ENCODE assay signal across 16 mouse cellular contexts in the genomic region with DNA sequence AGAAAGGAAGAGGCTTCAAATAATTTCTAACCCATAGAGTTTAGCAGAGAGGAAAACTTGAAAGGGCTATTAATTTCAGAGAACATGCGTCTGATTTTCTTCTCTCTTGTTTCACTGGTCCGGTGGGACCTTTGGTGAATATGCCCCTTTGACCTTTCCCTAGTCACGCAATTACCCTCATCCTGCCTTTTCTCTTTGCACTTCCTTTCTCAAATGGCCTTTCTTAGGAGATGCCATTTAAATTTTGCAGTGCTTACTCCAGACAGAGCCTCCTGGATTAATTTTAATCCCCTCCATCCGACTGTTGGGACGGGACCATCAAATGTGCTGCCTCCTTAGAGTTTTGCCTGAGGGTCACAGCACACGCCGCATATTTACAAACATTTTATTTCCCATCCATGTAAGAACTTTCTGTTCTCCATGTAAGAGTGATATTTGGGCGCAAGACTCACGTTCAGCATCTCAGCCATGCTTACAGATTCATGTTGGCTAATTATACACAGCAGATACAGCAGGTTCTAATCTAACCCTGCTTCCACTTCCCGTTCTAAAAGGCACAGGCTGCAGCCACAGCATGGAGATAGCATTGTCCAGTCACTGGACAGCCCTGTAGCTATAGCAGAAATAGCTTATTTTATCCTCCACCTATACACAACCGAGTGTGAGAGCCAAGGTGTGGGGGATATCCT.
A peak's percentile ranks its signal among the peaks of the same experiment; 100 is the strongest.
DNase-seq lines count a peak whose midpoint lies in the region; ATAC-seq and TF ChIP-seq lines count a peak whose summit lies in the region.
"Had no signal": no experiment of that assay in that cellular context is flagged by ENCODE, and none has a peak within 500 bp of the region (broad histone marks: within the 10 kb centered on the region; RNA-seq: fewer than 3 reads in every experiment).

No protein-coding gene starts in this region.

- peak overlapping the region; percentile 80 for H3K27ac ChIP-seq in layer of hippocampus, adult 2 months
- peak overlapping the region; percentile 85 for H3K27ac ChIP-seq in limb, embryonic 10.5 days
- no peak overlapping the region for H3K27ac ChIP-seq in midbrain, embryonic 16.5 days (ENCODE audit: low read length)
- H3K27ac ChIP-seq: embryonic facial prominence, embryonic 12.5 days; intestine, embryonic 15.5 days; kidney, postnatal 0 days; limb, embryonic 15.5 days had no signal

- H3K4me3 ChIP-seq in layer of hippocampus, adult 2 months, result no peak overlapping the region
- H3K4me3 ChIP-seq in limb, embryonic 10.5 days, result peak overlapping the region; percentile 17; the same call in 1 of the 2 replicates
- no peak overlapping the region for H3K4me3 ChIP-seq in midbrain, embryonic 16.5 days (ENCODE audit: low read depth, low read length)
- H3K4me3 ChIP-seq: embryonic facial prominence, embryonic 12.5 days; intestine, embryonic 15.5 days; limb, embryonic 15.5 days had no signal

- 13% methylated on average over 11 of the region's 11 CpGs for WGBS in limb, embryonic 10.5 days
- 13% methylated on average over 11 of the region's 11 CpGs for WGBS in midbrain, embryonic 16.5 days

- H3K4me2 ChIP-seq in midbrain, embryonic 16.5 days (ENCODE audit: low read length), result no peak overlapping the region
- H3K4me2 ChIP-seq: embryonic facial prominence, embryonic 12.5 days; intestine, embryonic 15.5 days; limb, embryonic 15.5 days had no signal

- peak; percentile 39; the same call in 1 of the 2 replicates for ATAC-seq in midbrain, embryonic 16.5 days
- ATAC-seq: CD4-positive, CD25-positive, alpha-beta regulatory T cell, adult 4 months; intestine, embryonic 15.5 days had no signal

- no peaks in the 10 kb centered on the region for H3K9me3 ChIP-seq in limb, embryonic 10.5 days (replicated peaks)
- H3K9me3 ChIP-seq in midbrain, embryonic 16.5 days (replicated peaks; ENCODE audit: control insufficient read depth, low read length, poor library complexity, severe bottlenecking), result no peaks in the 10 kb centered on the region
- H3K9me3 ChIP-seq: embryonic facial prominence, embryonic 12.5 days; intestine, embryonic 15.5 days; limb, embryonic 15.5 days had no signal

- no peaks in the 10 kb centered on the region for H3K27me3 ChIP-seq in limb, embryonic 10.5 days (ENCODE audit: low read depth, poor library complexity, severe bottlenecking)
- H3K27me3 ChIP-seq in midbrain, embryonic 16.5 days (ENCODE audit: control insufficient read depth, insufficient read depth, low read depth, low read length), result no peaks in the 10 kb centered on the region
- H3K27me3 ChIP-seq: embryonic facial prominence, embryonic 12.5 days; intestine, embryonic 15.5 days; limb, embryonic 15.5 days had no signal

- no peak overlapping the region for H3K9ac ChIP-seq in midbrain, embryonic 16.5 days (ENCODE audit: low read depth, low read length)
- H3K9ac ChIP-seq: embryonic facial prominence, embryonic 12.5 days; intestine, embryonic 15.5 days; limb, embryonic 15.5 days had no signal

- no peak for DNase-seq in layer of hippocampus, adult 2 months (ENCODE audit: low spot score in 2 of 2)
- no peak for DNase-seq in layer of hippocampus, adult 11-12 months (ENCODE audit: low spot score)
- DNase-seq in embryo, embryonic 11 days, result peak; percentile 63
- DNase-seq in limb, embryonic 10.5 days (ENCODE audit: low spot score), result peak; percentile 54
- no peak for DNase-seq in adrenal gland, postnatal 25 days
- no peak for DNase-seq in MN1 (ENCODE audit: low spot score)
- DNase-seq: adrenal gland, postnatal 14 days; cerebellum, adult 9-11 months; heart, adult 11 months; thymus, adult 2 months had no signal

- no peaks in the 10 kb centered on the region for H3K36me3 ChIP-seq in limb, embryonic 10.5 days
- H3K36me3 ChIP-seq in midbrain, embryonic 16.5 days (ENCODE audit: control insufficient read depth, insufficient read depth, low read length), result no peaks in the 10 kb centered on the region
- H3K36me3 ChIP-seq: embryonic facial prominence, embryonic 12.5 days; intestine, embryonic 15.5 days; limb, embryonic 15.5 days had no signal

- no peak for TF ChIP-seq CTCF in layer of hippocampus, adult 2 months (conservative IDR thresholded peaks at IDR 0.05)

- peaks cover 49% of the 10 kb centered on the region for H3K4me1 ChIP-seq in limb, embryonic 10.5 days
- H3K4me1 ChIP-seq in midbrain, embryonic 16.5 days (ENCODE audit: control insufficient read depth, insufficient read depth, low read length), result peaks cover 6% of the 10 kb centered on the region
- H3K4me1 ChIP-seq: intestine, embryonic 15.5 days had no signal

Comparison
In these comparisons a context has a peak if more than half of its experiments do, and no peak if none do; other contexts are left out.
1. DNase-seq: peak in embryo, embryonic 11 days (single experiment) and limb, embryonic 10.5 days (single experiment); none in layer of hippocampus, adult 2 months (0 of 2), layer of hippocampus, adult 11-12 months (single experiment), adrenal gland, postnatal 25 days (single experiment) and MN1 (single experiment).